Mouse (Mus musculus): ENCODE measurements around the gene Gm12830.

- TF ChIP-seq CTCF (IDR thresholded peaks at IDR 0.05; ENCODE audit: low read depth, low read length) (no peak), POLR2A (IDR thresholded peaks at IDR 0.05; ENCODE audit: borderline replicate concordance, low read depth, low read length) (no peak)
Measured at GRCm38 (mm10) chr4:114788856-114789255, 32.7 kb upstream of the Gm12830 start.

Measured in bone marrow macrophage, adult 2 months (primary cell).